Mouse (Mus musculus) right cerebral cortex, postnatal 4 days (tissue): ENCODE results near the gene Gtf3c6.

Experiments used
- DNase-seq: peaks from one replicate; pipeline ENCODE4 v3.0.0-alpha.2; 2022

The Gtf3c6 gene

GRCm38 (mm10) chr10:40258401-40258966 lies 576 bp upstream of the Gtf3c6 start:
- peak; percentile 62 for DNase-seq

GRCm38 (mm10) chr10:40256716-40257115 lies 1.2 kb downstream of the Gtf3c6 start:
- DNase-seq, result peak; percentile 32

GRCm38 (mm10) chr10:40250969-40251368 lies 6.9 kb downstream of the Gtf3c6 start:
- DNase-seq, result no peak

GRCm38 (mm10) chr10:40249625-40250024 lies 8.3 kb downstream of the Gtf3c6 start:
- no peak for DNase-seq

GRCm38 (mm10) chr10:40247166-40247716 lies 10.7 kb downstream of the Gtf3c6 start:
- no peak for DNase-seq

- DNase-seq, result peak; percentile 80
These were observed 11.3 kb downstream of the Gtf3c6 start, which contains the start of gene Rpf2 for GRCm38 (mm10) chr10:40246374-40247165. Rpf2 (minus strand) TSS chr10:40247036.

- no peak for DNase-seq
These were observed 20.1 kb downstream of the Gtf3c6 start for GRCm38 (mm10) chr10:40237826-40238225.

GRCm38 (mm10) chr10:40233241-40233640 lies 24.7 kb downstream of the Gtf3c6 start:
- no peak for DNase-seq

- DNase-seq, result no peak
These were observed 25.5 kb downstream of the Gtf3c6 start for GRCm38 (mm10) chr10:40232442-40232841.

GRCm38 (mm10) chr10:40229725-40230124 lies 28.2 kb downstream of the Gtf3c6 start:
- no peak for DNase-seq

GRCm38 (mm10) chr10:40227660-40228303 lies 30.1 kb downstream of the Gtf3c6 start:
- no peak for DNase-seq

GRCm38 (mm10) chr10:40218874-40219273 lies 39.0 kb downstream of the Gtf3c6 start:
- no peak for DNase-seq

GRCm38 (mm10) chr10:40212443-40213169 lies 45.3 kb downstream of the Gtf3c6 start:
- peak; percentile 83 for DNase-seq
